Mouse (Mus musculus) layer of hippocampus, postnatal 14 days (tissue): ENCODE results near the gene L1td1. TPM values are rescaled to one million over a fixed set of nuclear protein-coding genes. Genes with fewer than 3 reads are reported as not detected.

Source experiments
- DNase-seq, 2 experiments: peaks; one replicate each; pipeline ENCODE4 v3.0.0; 2021 to 2022; ENCODE audit warnings: low spot score in 2 of 2, mixed read lengths in 1 of 2
- total RNA-seq, 2 experiments: library from RNA; stranded (reverse); gene quantifications; 2 replicates each; pipeline ENCODE4 v1.2.3; 2021

The L1td1 gene
- total RNA-seq, 2 experiments from 2014 or later = 0.36 TPM; not detected in 1

- DNase-seq = peak in 1 of 2 experiments; percentile 37
These were observed 13.2 kb downstream of the L1td1 start for GRCm38 (mm10) chr4:98739753-98740152.

- DNase-seq = no peak
These were observed 16.8 kb downstream of the L1td1 start for GRCm38 (mm10) chr4:98743209-98743905.

GRCm38 (mm10) chr4:98743906-98744210 is 17.3 kb downstream of the L1td1 start:
- DNase-seq = no peak

GRCm38 (mm10) chr4:98754456-98754855 is 27.9 kb downstream of the L1td1 start:
- no peak for DNase-seq

GRCm38 (mm10) chr4:98756141-98756540 is 29.6 kb downstream of the L1td1 start:
- no peak for DNase-seq

- DNase-seq = peak in 1 of 2 experiments; percentile 34
These were observed 31.7 kb downstream of the L1td1 start for GRCm38 (mm10) chr4:98758012-98758821.

GRCm38 (mm10) chr4:98758872-98759518 is 32.5 kb downstream of the L1td1 start:
- DNase-seq = no peak

GRCm38 (mm10) chr4:98767134-98768133 is 40.9 kb downstream of the L1td1 start:
- no peak for DNase-seq

- DNase-seq = no peak
These were observed 47.3 kb downstream of the L1td1 start for GRCm38 (mm10) chr4:98773785-98774184.

GRCm38 (mm10) chr4:98776721-98777427 is 50.3 kb downstream of the L1td1 start:
- DNase-seq = no peak

- no peak for DNase-seq
These were observed 50.9 kb downstream of the L1td1 start for GRCm38 (mm10) chr4:98777464-98777863.

GRCm38 (mm10) chr4:98778219-98778618 is 51.7 kb downstream of the L1td1 start:
- no peak for DNase-seq

- DNase-seq = no peak
These were observed 59.3 kb downstream of the L1td1 start for GRCm38 (mm10) chr4:98785851-98786250.

GRCm38 (mm10) chr4:98786281-98786680 is 59.7 kb downstream of the L1td1 start:
- no peak for DNase-seq

Other genes with a start within 250 kb of the L1td1 start
- gene Kank4, start 90.8 kb downstream of the L1td1 start, total RNA-seq = 1 to 10 TPM; 2.7 to 2.9 TPM
- not detected for gene I0C0044D17Rik, start 97.1 kb downstream of the L1td1 start, total RNA-seq
- gene Usp1, start 197.1 kb downstream of the L1td1 start, total RNA-seq = 10 to 100 TPM; 18.1 to 23.7 TPM